Mouse (Mus musculus): ENCODE results near the gene Stom. TPM values are rescaled to one million over a fixed set of nuclear protein-coding genes. Genes with fewer than 3 reads are reported as not detected.
A peak's percentile ranks its signal among the peaks of the same experiment; 100 is the strongest.

Stom gene
- polyA plus RNA-seq (2015; fragmentation: Nextera tagmentation; extraction: Ambion mirVana): 128 and 160 TPM in 2 replicates

GRCm38 (mm10) chr2:35336388-35337280 lies at the start of gene Stom:
Gene Stom (minus strand): TSS chr2:35336976.
- H3K4me2 ChIP-seq: peak within 1 kb of the TSS; percentile 82
- no peaks in the 10 kb centered on the region for H3K9me3 ChIP-seq (replicated peaks)
- ATAC-seq (ENCODE audit: low read depth): peak; percentile 94
- peaks cover 53% of the 10 kb centered on the region for H3K4me1 ChIP-seq (replicated peaks)
- H3K27me3 ChIP-seq: no peaks in the 10 kb centered on the region
- peak within 1 kb of the TSS; percentile 97 for H3K9ac ChIP-seq
- peak; percentile 100 for DNase-seq
- under 1% methylated on average over 45 of the region's 45 CpGs for WGBS (ENCODE audit: insufficient replicate concordance)
- H3K27ac ChIP-seq: peak within 1 kb of the TSS; percentile 100
- H3K4me3 ChIP-seq (replicated peaks): peak within 1 kb of the TSS; percentile 90
- peaks cover 29% of the 10 kb centered on the region for H3K36me3 ChIP-seq

GRCm38 (mm10) chr2:35385441-35385871 lies 48.7 kb upstream of the Stom start:
- no peak for DNase-seq
- Histone ChIP-seq H3K4me2 (no peak overlapping the region), H3K27ac (no peak overlapping the region), H3K4me1 (replicated peaks) (no peaks in the 10 kb centered on the region), H3K36me3 (no peaks in the 10 kb centered on the region), H3K9ac (no peak overlapping the region), H3K9me3 (replicated peaks) (no peaks in the 10 kb centered on the region), H3K27me3 (no peaks in the 10 kb centered on the region), H3K4me3 (replicated peaks) (no peak overlapping the region)
- no peak for ATAC-seq (ENCODE audit: low read depth)
- 61% methylated on average over 9 of the region's 9 CpGs for WGBS (ENCODE audit: insufficient replicate concordance)

GRCm38 (mm10) chr2:35379306-35379705 lies 42.5 kb upstream of the Stom start:
- H3K9ac ChIP-seq: no peak overlapping the region
- no peaks in the 10 kb centered on the region for H3K4me1 ChIP-seq (replicated peaks)
- ATAC-seq (ENCODE audit: low read depth) (no peak), DNase-seq (no peak)
- H3K4me3 ChIP-seq (replicated peaks): no peak overlapping the region
- peaks cover 3% of the 10 kb centered on the region; the same call in 1 of the 2 replicates for H3K27me3 ChIP-seq
- no peaks in the 10 kb centered on the region for H3K9me3 ChIP-seq (replicated peaks)
- WGBS (ENCODE audit: insufficient replicate concordance): 65% methylated on average over 9 of the region's 9 CpGs
- H3K4me2 ChIP-seq: no peak overlapping the region
- no peak overlapping the region for H3K27ac ChIP-seq
- H3K36me3 ChIP-seq: no peaks in the 10 kb centered on the region

- Histone ChIP-seq H3K27ac (no peak overlapping the region), H3K27me3 (peaks cover 3% of the 10 kb centered on the region; the same call in 1 of the 2 replicates), H3K36me3 (no peaks in the 10 kb centered on the region), H3K4me1 (replicated peaks) (no peaks in the 10 kb centered on the region), H3K9ac (no peak overlapping the region), H3K4me2 (no peak overlapping the region), H3K4me3 (replicated peaks) (no peak overlapping the region), H3K9me3 (replicated peaks) (no peaks in the 10 kb centered on the region)
- ATAC-seq (ENCODE audit: low read depth) (no peak), DNase-seq (no peak)
- 6% methylated on average over 6 of the region's 6 CpGs for WGBS (ENCODE audit: insufficient replicate concordance)
Observed at GRCm38 (mm10) chr2:35377600-35377999, 40.8 kb upstream of the Stom start.

- DNase-seq (peak; percentile 28), ATAC-seq (ENCODE audit: low read depth) (no peak)
- no peaks in the 10 kb centered on the region for H3K36me3 ChIP-seq
- no peak overlapping the region for H3K27ac ChIP-seq
- H3K4me1 ChIP-seq (replicated peaks): no peaks in the 10 kb centered on the region
- 16% methylated on average over 3 of the region's 3 CpGs for WGBS (ENCODE audit: insufficient replicate concordance)
- no peak overlapping the region for H3K4me2 ChIP-seq
- no peak overlapping the region for H3K9ac ChIP-seq
- no peak overlapping the region for H3K4me3 ChIP-seq (replicated peaks)
- H3K27me3 ChIP-seq: no peaks in the 10 kb centered on the region
- no peaks in the 10 kb centered on the region for H3K9me3 ChIP-seq (replicated peaks)
Observed at GRCm38 (mm10) chr2:35373003-35373402, 36.2 kb upstream of the Stom start.

GRCm38 (mm10) chr2:35370686-35371085 lies 33.9 kb upstream of the Stom start:
- DNase-seq (no peak), ATAC-seq (ENCODE audit: low read depth) (no peak)
- H3K27ac ChIP-seq: no peak overlapping the region
- no peak overlapping the region for H3K4me2 ChIP-seq
- H3K4me1 ChIP-seq (replicated peaks): no peaks in the 10 kb centered on the region
- no peaks in the 10 kb centered on the region for H3K36me3 ChIP-seq
- H3K9me3 ChIP-seq (replicated peaks): no peaks in the 10 kb centered on the region
- no peak overlapping the region for H3K4me3 ChIP-seq (replicated peaks)
- H3K9ac ChIP-seq: no peak overlapping the region
- 0 out of 2 replicates have a peak, but pooled peaks cover under 1% of the 10 kb centered on the region for H3K27me3 ChIP-seq

GRCm38 (mm10) chr2:35367629-35368028 lies 30.9 kb upstream of the Stom start, which contains the start of gene 4930568D16Rik:
Gene 4930568D16Rik (minus strand): TSS chr2:35367729.
- no peak within 1 kb of the TSS for H3K9ac ChIP-seq
- no peak within 1 kb of the TSS for H3K4me2 ChIP-seq
- 69% methylated on average over 2 of the region's 2 CpGs for WGBS (ENCODE audit: insufficient replicate concordance)
- DNase-seq (no peak), ATAC-seq (ENCODE audit: low read depth) (no peak)
- 0 out of 2 replicates have a peak, but pooled peaks cover 4% of the 10 kb centered on the region for H3K27me3 ChIP-seq
- no peak within 1 kb of the TSS for H3K27ac ChIP-seq
- no peak within 1 kb of the TSS for H3K4me3 ChIP-seq (replicated peaks)
- no peaks in the 10 kb centered on the region for H3K36me3 ChIP-seq
- H3K4me1 ChIP-seq (replicated peaks): no peaks in the 10 kb centered on the region
- no peaks in the 10 kb centered on the region for H3K9me3 ChIP-seq (replicated peaks)

- H3K36me3 ChIP-seq: no peaks in the 10 kb centered on the region
- H3K4me1 ChIP-seq (replicated peaks): peaks cover 10% of the 10 kb centered on the region
- H3K27ac ChIP-seq: no peak overlapping the region
- ATAC-seq (ENCODE audit: low read depth): peak; percentile 65
- no peak overlapping the region for H3K4me3 ChIP-seq (replicated peaks)
- DNase-seq: no peak
- H3K4me2 ChIP-seq: no peak overlapping the region
- H3K9ac ChIP-seq: no peak overlapping the region
- no peaks in the 10 kb centered on the region for H3K9me3 ChIP-seq (replicated peaks)
- H3K27me3 ChIP-seq: 0 out of 2 replicates have a peak, but pooled peaks cover 12% of the 10 kb centered on the region
- WGBS (ENCODE audit: insufficient replicate concordance): 30% methylated on average over 5 of the region's 5 CpGs
Observed at GRCm38 (mm10) chr2:35349184-35349583, 12.4 kb upstream of the Stom start.

GRCm38 (mm10) chr2:35345984-35346383 lies 9.2 kb upstream of the Stom start:
- H3K27ac ChIP-seq: no peak overlapping the region
- H3K36me3 ChIP-seq: no peaks in the 10 kb centered on the region
- H3K4me1 ChIP-seq (replicated peaks): peaks cover 10% of the 10 kb centered on the region
- H3K4me3 ChIP-seq (replicated peaks): no peak overlapping the region
- DNase-seq (no peak), ATAC-seq (ENCODE audit: low read depth) (no peak)
- no peaks in the 10 kb centered on the region for H3K9me3 ChIP-seq (replicated peaks)
- no peak overlapping the region for H3K9ac ChIP-seq
- H3K4me2 ChIP-seq: no peak overlapping the region
- H3K27me3 ChIP-seq: 0 out of 2 replicates have a peak, but pooled peaks cover 7% of the 10 kb centered on the region
- 44% methylated on average over 2 of the region's 2 CpGs for WGBS (ENCODE audit: insufficient replicate concordance)

GRCm38 (mm10) chr2:35342605-35343004 lies 5.8 kb upstream of the Stom start:
- Histone ChIP-seq H3K4me1 (replicated peaks) (peaks cover 11% of the 10 kb centered on the region), H3K27me3 (no peaks in the 10 kb centered on the region), H3K36me3 (no peaks in the 10 kb centered on the region), H3K9me3 (replicated peaks) (no peaks in the 10 kb centered on the region), H3K4me2 (no peak overlapping the region), H3K9ac (no peak overlapping the region), H3K27ac (no peak overlapping the region), H3K4me3 (replicated peaks) (no peak overlapping the region)
- WGBS (ENCODE audit: insufficient replicate concordance): 47% methylated on average over 3 of the region's 3 CpGs
- ATAC-seq (ENCODE audit: low read depth) (no peak), DNase-seq (no peak)

- Histone ChIP-seq H3K4me2 (no peak overlapping the region), H3K9me3 (replicated peaks) (no peaks in the 10 kb centered on the region), H3K27ac (0 out of 2 replicates have a peak overlapping the region, but pooled peaks have one; percentile 21), H3K36me3 (peaks cover 10% of the 10 kb centered on the region), H3K4me1 (replicated peaks) (peaks cover 32% of the 10 kb centered on the region), H3K27me3 (no peaks in the 10 kb centered on the region), H3K9ac (no peak overlapping the region), H3K4me3 (replicated peaks) (no peak overlapping the region)
- ATAC-seq (ENCODE audit: low read depth): no peak
- DNase-seq: no peak
- 72% methylated on average over 6 of the region's 6 CpGs for WGBS (ENCODE audit: insufficient replicate concordance)
Observed at GRCm38 (mm10) chr2:35338707-35339106, 1.9 kb upstream of the Stom start.

All from liver, embryonic 13.5 days (tissue).